Mouse (Mus musculus) forebrain, embryonic 15.5 days (tissue): Measurements from ENCODE around the gene Plcb1. TPM values are rescaled to one million over a fixed set of nuclear protein-coding genes. Genes with fewer than 3 reads are reported as not detected.
"Not testable (repeated sequence)": the region's sequence is repeated elsewhere in the genome, so short reads cannot be mapped to it uniquely, and the experiment has no call there.

ENCODE experiments used
- ATAC-seq: fragments of 200-750 bp; cut with Nextera tagmentation; replicated peaks from 2 replicates; pipeline ENCODE4 v1.8.0; 2017; ENCODE audit warnings: mild to moderate bottlenecking, moderate TSS enrichment, moderate library complexity
- H3K27ac ChIP-seq: fragments of 300-500 bp; sonication (generic); replicated peaks from 2 replicates; pipeline ENCODE4 v1.5.1; 2015; ENCODE audit warnings: mild to moderate bottlenecking, inconsistent platforms
- H3K27me3 ChIP-seq: fragments of 300-500 bp; sonication (generic); 2 replicates; pipeline ENCODE4 v1.6.1; 2015; ENCODE audit warnings: inconsistent platforms
- H3K36me3 ChIP-seq: fragments of 300-500 bp; sonication (generic); 2 replicates; pipeline ENCODE4 v1.6.1; 2015; ENCODE audit warnings: mild to moderate bottlenecking, inconsistent platforms
- H3K4me1 ChIP-seq: fragments of 300-500 bp; sonication (generic); 2 replicates; pipeline ENCODE4 v1.6.1; 2015; ENCODE audit warnings: inconsistent platforms
- H3K4me2 ChIP-seq: fragments of 300-500 bp; sonication (generic); replicated peaks from 2 replicates; pipeline ENCODE4 v1.6.1; 2015; ENCODE audit warnings: mild to moderate bottlenecking, inconsistent platforms
- H3K4me3 ChIP-seq: fragments of 300-500 bp; sonication (generic); 2 replicates; pipeline ENCODE4 v1.5.1; 2015; ENCODE audit warnings: mild to moderate bottlenecking, inconsistent platforms
- H3K9ac ChIP-seq: fragments of 300-500 bp; sonication (generic); replicated peaks from 2 replicates; pipeline ENCODE4 v1.6.1; 2015; ENCODE audit warnings: mild to moderate bottlenecking, inconsistent platforms
- H3K9me3 ChIP-seq: fragments of 300-500 bp; sonication (generic); 2 replicates; pipeline ENCODE4 v1.6.1; 2016; ENCODE audit warnings: inconsistent platforms
- WGBS: fragments of 180-500 bp; shearing (Covaris S2); methylation state at CpG from one replicate; pipeline ENCODE4 v1.1.7; 2015; ENCODE audit warnings: mixed read lengths; 5-methylcytosine and 5-hydroxymethylcytosine counted together
- polyA plus RNA-seq: library from polyadenylated mRNA; unstranded; fragments of >200 nt; fragmentation: Nextera tagmentation; extraction: Ambion mirVana; gene quantifications from 2 replicates; pipeline ENCODE4 v1.2.1, GENCODE M21; 2015

The Plcb1 gene
- polyA plus RNA-seq, 1 experiment from 2014 or later = 45.8 TPM

GRCm38 (mm10) chr2:134989650-134990292 lies 203.9 kb downstream of the Plcb1 start:
- 85% methylated on average over 9 of the region's 9 CpGs for WGBS
- no peak overlapping the region for H3K9ac ChIP-seq
- H3K4me3 ChIP-seq = no peak overlapping the region
- H3K9me3 ChIP-seq = no peaks in the 10 kb centered on the region
- no peaks in the 10 kb centered on the region for H3K36me3 ChIP-seq
- ATAC-seq = no peak
- no peaks in the 10 kb centered on the region for H3K27me3 ChIP-seq
- no peak overlapping the region for H3K27ac ChIP-seq
- H3K4me2 ChIP-seq = no peak overlapping the region
- H3K4me1 ChIP-seq = peaks cover 5% of the 10 kb centered on the region; the same call in 1 of the 2 replicates

GRCm38 (mm10) chr2:135007134-135007533 lies 221.3 kb downstream of the Plcb1 start:
- Histone ChIP-seq H3K9ac (no peak overlapping the region), H3K36me3 (no peaks in the 10 kb centered on the region), H3K27ac (no peak overlapping the region), H3K4me2 (no peak overlapping the region), H3K4me3 (no peak overlapping the region), H3K27me3 (no peaks in the 10 kb centered on the region), H3K9me3 (no peaks in the 10 kb centered on the region), H3K4me1 (no peaks in the 10 kb centered on the region)
- WGBS = 93% methylated on average over 1 of the region's 1 CpGs
- no peak for ATAC-seq

- H3K9ac ChIP-seq, H3K4me1 ChIP-seq, H3K36me3 ChIP-seq, H3K27ac ChIP-seq, ATAC-seq, H3K4me2 ChIP-seq, H3K9me3 ChIP-seq, H3K4me3 ChIP-seq, H3K27me3 ChIP-seq: not testable (repeated sequence)
- 98% methylated on average over 2 of the region's 2 CpGs for WGBS
These were observed 222.0 kb downstream of the Plcb1 start for GRCm38 (mm10) chr2:135007885-135008284.

- ATAC-seq = no peak
- Histone ChIP-seq H3K27me3 (no peaks in the 10 kb centered on the region), H3K27ac (no peak overlapping the region), H3K4me2 (no peak overlapping the region), H3K4me3 (no peak overlapping the region), H3K9me3 (no peaks in the 10 kb centered on the region), H3K4me1 (0 out of 2 replicates have a peak, but pooled peaks cover under 1% of the 10 kb centered on the region), H3K36me3 (no peaks in the 10 kb centered on the region), H3K9ac (no peak overlapping the region)
- WGBS = 84% methylated on average over 8 of the region's 8 CpGs
These were observed 224.5 kb downstream of the Plcb1 start for GRCm38 (mm10) chr2:135010371-135010770.

GRCm38 (mm10) chr2:135015501-135015900 lies 229.6 kb downstream of the Plcb1 start:
- Histone ChIP-seq H3K4me3 (no peak overlapping the region), H3K36me3 (no peaks in the 10 kb centered on the region), H3K4me2 (no peak overlapping the region), H3K27me3 (no peaks in the 10 kb centered on the region), H3K4me1 (0 out of 2 replicates have a peak, but pooled peaks cover 2% of the 10 kb centered on the region), H3K9ac (no peak overlapping the region), H3K9me3 (no peaks in the 10 kb centered on the region), H3K27ac (no peak overlapping the region)
- no peak for ATAC-seq
- 65% methylated on average over 6 of the region's 6 CpGs for WGBS

GRCm38 (mm10) chr2:135018275-135018674 lies 232.4 kb downstream of the Plcb1 start:
- Histone ChIP-seq H3K4me3 (no peak overlapping the region), H3K9ac (no peak overlapping the region), H3K4me2 (no peak overlapping the region), H3K4me1 (0 out of 2 replicates have a peak, but pooled peaks cover 2% of the 10 kb centered on the region), H3K9me3 (no peaks in the 10 kb centered on the region), H3K27ac (no peak overlapping the region), H3K27me3 (no peaks in the 10 kb centered on the region), H3K36me3 (no peaks in the 10 kb centered on the region)
- no peak for ATAC-seq
- 71% methylated on average over 1 of the region's 1 CpGs for WGBS

- Histone ChIP-seq H3K9me3 (no peaks in the 10 kb centered on the region), H3K9ac (no peak overlapping the region), H3K4me3 (no peak overlapping the region), H3K36me3 (no peaks in the 10 kb centered on the region), H3K27ac (no peak overlapping the region), H3K4me2 (no peak overlapping the region), H3K27me3 (no peaks in the 10 kb centered on the region), H3K4me1 (0 out of 2 replicates have a peak, but pooled peaks cover 2% of the 10 kb centered on the region)
- 85% methylated on average over 2 of the region's 2 CpGs for WGBS
- ATAC-seq = no peak
These were observed 232.8 kb downstream of the Plcb1 start for GRCm38 (mm10) chr2:135018708-135019107.

- Histone ChIP-seq H3K36me3 (no peaks in the 10 kb centered on the region), H3K4me2 (no peak overlapping the region), H3K9me3 (no peaks in the 10 kb centered on the region), H3K9ac (no peak overlapping the region), H3K27me3 (no peaks in the 10 kb centered on the region), H3K4me3 (no peak overlapping the region), H3K4me1 (0 out of 2 replicates have a peak, but pooled peaks cover 2% of the 10 kb centered on the region), H3K27ac (no peak overlapping the region)
- no peak for ATAC-seq
- WGBS = 95% methylated on average over 1 of the region's 1 CpGs
These were observed 233.7 kb downstream of the Plcb1 start for GRCm38 (mm10) chr2:135019588-135019987.

- WGBS = 15% methylated on average over 5 of the region's 5 CpGs
- H3K27me3 ChIP-seq = no peaks in the 10 kb centered on the region
- H3K9ac ChIP-seq = no peak overlapping the region
- H3K27ac ChIP-seq = peak overlapping the region; percentile 42; the same call in 1 of the 2 replicates
- ATAC-seq = peak; percentile 65
- H3K4me2 ChIP-seq = peak overlapping the region; percentile 18
- no peaks in the 10 kb centered on the region for H3K9me3 ChIP-seq
- H3K4me3 ChIP-seq = no peak overlapping the region
- H3K36me3 ChIP-seq = no peaks in the 10 kb centered on the region
- H3K4me1 ChIP-seq = peaks cover 10% of the 10 kb centered on the region
These were observed 243.4 kb downstream of the Plcb1 start for GRCm38 (mm10) chr2:135029288-135029687.

- H3K9ac ChIP-seq = no peak overlapping the region
- 23% methylated on average over 6 of the region's 6 CpGs for WGBS
- ATAC-seq = peak; percentile 72
- peaks cover 10% of the 10 kb centered on the region for H3K4me1 ChIP-seq
- peak overlapping the region; percentile 18 for H3K4me2 ChIP-seq
- H3K36me3 ChIP-seq = no peaks in the 10 kb centered on the region
- H3K9me3 ChIP-seq = no peaks in the 10 kb centered on the region
- no peaks in the 10 kb centered on the region for H3K27me3 ChIP-seq
- H3K4me3 ChIP-seq = no peak overlapping the region
- H3K27ac ChIP-seq = peak overlapping the region; percentile 42
These were observed 243.8 kb downstream of the Plcb1 start for GRCm38 (mm10) chr2:135029700-135030099.

- 35% methylated on average over 4 of the region's 4 CpGs for WGBS
- H3K27ac ChIP-seq = no peak overlapping the region
These were observed 249.9 kb downstream of the Plcb1 start for GRCm38 (mm10) chr2:135035640-135036260.

GRCm38 (mm10) chr2:135048791-135049190 lies 262.9 kb downstream of the Plcb1 start:
- Histone ChIP-seq H3K9ac (no peak overlapping the region), H3K4me3 (no peak overlapping the region), H3K36me3 (no peaks in the 10 kb centered on the region), H3K4me1 (peaks cover 5% of the 10 kb centered on the region), H3K4me2 (no peak overlapping the region), H3K27me3 (no peaks in the 10 kb centered on the region), H3K9me3 (no peaks in the 10 kb centered on the region), H3K27ac (peak overlapping the region; percentile 34)
- 41% methylated on average over 2 of the region's 2 CpGs for WGBS
- no peak for ATAC-seq

More at GRCm38 (mm10) chr2:135035640-135036260, 249.9 kb downstream of the Plcb1 start:
- no peak overlapping the region for H3K4me3 ChIP-seq
- H3K36me3 ChIP-seq = no peaks in the 10 kb centered on the region
- H3K4me2 ChIP-seq = no peak overlapping the region
- H3K27me3 ChIP-seq = no peaks in the 10 kb centered on the region
- no peaks in the 10 kb centered on the region for H3K9me3 ChIP-seq
- no peaks in the 10 kb centered on the region for H3K4me1 ChIP-seq
- ATAC-seq = no peak
- H3K9ac ChIP-seq = no peak overlapping the region
